Mouse (Mus musculus) embryonic facial prominence, embryonic 12.5 days (tissue): ENCODE data around the gene Vamp9. TPM values are rescaled to one million over a fixed set of nuclear protein-coding genes. Genes with fewer than 3 reads are reported as not detected.

Experiments
- ATAC-seq: fragments of 200-750 bp; cut with Nextera tagmentation; 2 replicates; pipeline ENCODE4 v1.8.0; 2017; ENCODE audit not compliant: insufficient number of reproducible peaks, insufficient read depth, low FRiP score, low TSS enrichment
- H3K27ac ChIP-seq: fragments of 300-500 bp; sonication (generic); 2 replicates; pipeline ENCODE4 v1.5.1; 2016; ENCODE audit warnings: mild to moderate bottlenecking
- H3K27me3 ChIP-seq: fragments of 300-500 bp; sonication (generic); 2 replicates; pipeline ENCODE4 v1.6.1; 2016; ENCODE audit warnings: mild to moderate bottlenecking, moderate library complexity
- H3K36me3 ChIP-seq: fragments of 300-500 bp; sonication (generic); 2 replicates; pipeline ENCODE4 v1.6.1; 2016; ENCODE audit warnings: mild to moderate bottlenecking
- H3K4me1 ChIP-seq: fragments of 300-500 bp; sonication (generic); 2 replicates; pipeline ENCODE4 v1.6.1; 2016
- H3K4me2 ChIP-seq: fragments of 300-500 bp; sonication (generic); replicated peaks from 2 replicates; pipeline ENCODE4 v1.6.1; 2016; ENCODE audit warnings: mild to moderate bottlenecking, moderate library complexity
- H3K4me3 ChIP-seq: fragments of 300-500 bp; sonication (generic); 2 replicates; pipeline ENCODE4 v1.5.1; 2016; ENCODE audit warnings: mild to moderate bottlenecking
- H3K9ac ChIP-seq: fragments of 300-500 bp; sonication (generic); 2 replicates; pipeline ENCODE4 v1.6.1; 2016; ENCODE audit warnings: mild to moderate bottlenecking, moderate library complexity
- H3K9me3 ChIP-seq: fragments of 300-500 bp; sonication (generic); 2 replicates; pipeline ENCODE4 v1.6.1; 2016; ENCODE audit warnings: mild to moderate bottlenecking, moderate library complexity
- WGBS: fragments of 180-500 bp; shearing (Covaris S2); methylation state at CpG from one replicate; pipeline ENCODE4 v1.1.7; 2016; 5-methylcytosine and 5-hydroxymethylcytosine counted together
- polyA plus RNA-seq: library from polyadenylated mRNA; unstranded; fragments of >200 nt; fragmentation: Nextera tagmentation; extraction: Ambion mirVana; gene quantifications from 2 replicates; pipeline ENCODE4 v1.2.1, GENCODE M21; 2016

Vamp9 gene
- polyA plus RNA-seq, 1 experiment from 2014 or later, result 0.36 TPM

DNA sequence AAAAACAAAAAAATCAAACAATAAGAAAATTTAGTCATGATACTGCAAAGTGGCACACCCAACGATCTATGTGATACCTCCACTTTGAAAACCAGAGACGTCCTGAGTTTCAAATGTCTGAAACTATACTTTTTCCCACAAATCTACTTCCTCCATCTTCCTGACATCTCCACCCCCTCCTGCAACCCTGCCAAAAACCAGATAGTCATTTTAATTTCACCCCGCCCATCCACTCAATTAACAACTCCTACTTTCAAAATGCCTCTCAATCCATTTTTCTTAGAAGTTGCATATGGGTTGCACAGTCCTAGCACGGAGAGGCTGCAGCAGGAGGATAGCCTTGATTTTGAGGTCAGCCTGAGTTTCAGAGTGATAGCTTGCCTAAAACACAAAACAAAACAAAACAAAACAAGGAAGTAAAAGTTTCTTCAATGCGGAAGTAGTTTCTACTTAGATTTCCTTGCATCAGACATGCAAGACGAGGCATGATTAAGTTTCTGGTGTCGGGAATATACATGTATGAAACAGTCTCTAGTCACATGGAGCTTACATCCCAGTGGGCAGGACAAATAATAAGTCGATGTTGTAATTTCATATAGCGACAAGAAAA, 77.5 kb downstream of the Vamp9 start:
- Histone ChIP-seq H3K27ac (no peak overlapping the region), H3K36me3 (no peaks in the 10 kb centered on the region), H3K4me2 (no peak overlapping the region), H3K27me3 (no peaks in the 10 kb centered on the region), H3K4me3 (no peak overlapping the region), H3K9ac (no peak overlapping the region), H3K4me1 (no peaks in the 10 kb centered on the region), H3K9me3 (no peaks in the 10 kb centered on the region)
- ATAC-seq, result no peak
- 91% methylated on average over 9 of the region's 9 CpGs for WGBS

DNA sequence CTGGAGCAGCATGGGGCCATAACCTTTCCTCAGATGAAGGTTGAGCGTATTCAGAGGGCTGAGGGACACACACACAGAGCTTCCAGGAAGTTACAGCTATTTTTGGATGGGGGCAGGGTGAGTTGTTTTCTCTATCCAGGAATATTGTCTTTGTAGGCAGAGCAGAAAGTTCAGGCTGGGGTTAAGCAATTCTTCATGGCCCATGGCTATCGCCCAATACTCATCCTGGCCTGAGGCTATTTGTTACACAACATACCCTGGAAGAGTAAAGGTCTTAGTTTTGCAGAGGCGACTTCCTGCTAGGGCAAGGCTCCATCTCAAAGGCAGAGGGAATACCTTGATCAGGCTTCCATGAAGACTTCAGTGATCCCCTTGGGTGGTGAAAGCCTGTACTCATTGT, 88.1 kb downstream of the Vamp9 start:
- H3K4me2 ChIP-seq, result no peak overlapping the region
- no peaks in the 10 kb centered on the region for H3K4me1 ChIP-seq
- 59% methylated on average over 3 of the region's 3 CpGs for WGBS
- no peak for ATAC-seq
- H3K27ac ChIP-seq, result no peak overlapping the region
- no peaks in the 10 kb centered on the region for H3K36me3 ChIP-seq
- no peak overlapping the region for H3K9ac ChIP-seq
- no peak overlapping the region for H3K4me3 ChIP-seq
- no peaks in the 10 kb centered on the region for H3K27me3 ChIP-seq
- no peaks in the 10 kb centered on the region for H3K9me3 ChIP-seq

DNA sequence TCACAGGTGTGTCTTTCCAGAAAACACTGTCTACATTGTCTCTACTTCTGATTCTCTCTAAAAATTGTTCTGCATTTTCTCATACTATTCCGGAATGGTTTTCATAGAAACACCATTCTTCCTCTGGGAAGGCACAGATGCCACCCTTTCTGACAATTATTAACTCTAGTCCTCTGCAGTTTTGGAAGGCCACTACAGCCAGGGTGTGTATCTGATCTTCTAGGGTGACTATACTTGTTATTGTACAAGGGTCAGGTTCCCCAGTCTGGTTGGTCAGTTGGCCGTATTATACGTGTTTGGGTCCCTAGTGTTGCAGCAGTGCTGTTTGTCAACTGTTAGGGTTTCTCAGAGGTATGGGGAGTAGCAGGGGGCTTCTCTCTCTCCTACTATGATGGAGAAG, 88.6 kb downstream of the Vamp9 start:
- ATAC-seq, result no peak
- WGBS, result 88% methylated on average over 3 of the region's 3 CpGs
- Histone ChIP-seq H3K9me3 (no peaks in the 10 kb centered on the region), H3K4me1 (no peaks in the 10 kb centered on the region), H3K27ac (no peak overlapping the region), H3K36me3 (no peaks in the 10 kb centered on the region), H3K4me2 (no peak overlapping the region), H3K27me3 (no peaks in the 10 kb centered on the region), H3K9ac (no peak overlapping the region), H3K4me3 (no peak overlapping the region)

GRCm38 (mm10) chr5:100000048-100000447, 94.0 kb downstream of the Vamp9 start:
- Histone ChIP-seq H3K4me2 (no peak overlapping the region), H3K4me1 (no peaks in the 10 kb centered on the region), H3K27ac (no peak overlapping the region), H3K4me3 (no peak overlapping the region), H3K9ac (no peak overlapping the region), H3K27me3 (no peaks in the 10 kb centered on the region), H3K9me3 (no peaks in the 10 kb centered on the region), H3K36me3 (no peaks in the 10 kb centered on the region)
- no peak for ATAC-seq
- WGBS, result 85% methylated on average over 7 of the region's 7 CpGs

DNA sequence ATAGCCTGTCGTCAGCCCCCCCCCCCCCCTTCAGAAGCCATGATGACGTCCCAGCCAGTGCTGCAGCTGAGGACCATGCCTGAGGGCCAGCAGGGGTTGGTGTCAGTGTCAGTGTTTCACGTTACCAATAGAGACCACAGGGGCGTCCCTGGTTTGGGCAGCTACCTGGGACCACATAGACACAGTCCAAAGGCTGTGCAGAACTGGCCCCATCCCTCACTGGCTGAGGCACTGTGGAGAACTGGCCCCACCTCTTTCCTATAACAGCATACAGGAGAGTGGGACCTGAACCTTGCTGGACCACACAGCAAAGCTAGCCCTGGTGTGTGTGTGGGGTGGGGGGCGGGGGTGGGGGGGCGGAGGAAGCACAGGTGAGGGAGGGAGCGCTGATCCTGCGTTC, 94.4 kb downstream of the Vamp9 start:
- ATAC-seq, result peak; percentile 35; the same call in 1 of the 2 replicates
- Histone ChIP-seq H3K4me3 (no peak overlapping the region), H3K4me1 (no peaks in the 10 kb centered on the region), H3K4me2 (no peak overlapping the region), H3K9ac (no peak overlapping the region), H3K36me3 (no peaks in the 10 kb centered on the region), H3K9me3 (no peaks in the 10 kb centered on the region), H3K27ac (no peak overlapping the region), H3K27me3 (no peaks in the 10 kb centered on the region)
- 38% methylated on average over 7 of the region's 8 CpGs for WGBS

Other genes with a start within 250 kb of the Vamp9 start
- gene Rasgef1b, start 177.2 kb upstream of the Vamp9 start, polyA plus RNA-seq, result 11.7 and 13.5 TPM in 2 replicates
- gene Hnrnpd, start 72.7 kb downstream of the Vamp9 start, polyA plus RNA-seq, result 453 and 502 TPM in 2 replicates
- 2.2 and 3.0 TPM in 2 replicates for gene 4930524J08Rik, start 72.8 kb downstream of the Vamp9 start, polyA plus RNA-seq
- gene Hnrnpdl, start 133.4 kb downstream of the Vamp9 start, polyA plus RNA-seq, result 248 and 261 TPM in 2 replicates
- gene Enoph1, start 133.7 kb downstream of the Vamp9 start, polyA plus RNA-seq, result 47.2 and 47.9 TPM in 2 replicates